Mouse (Mus musculus): ENCODE results near the gene Jakmip3. TPM values are rescaled to one million over a fixed set of nuclear protein-coding genes. Genes with fewer than 3 reads are reported as not detected.

Gene Jakmip3
- polyA plus RNA-seq, 1 experiment from 2014 or later = not detected

DNA sequence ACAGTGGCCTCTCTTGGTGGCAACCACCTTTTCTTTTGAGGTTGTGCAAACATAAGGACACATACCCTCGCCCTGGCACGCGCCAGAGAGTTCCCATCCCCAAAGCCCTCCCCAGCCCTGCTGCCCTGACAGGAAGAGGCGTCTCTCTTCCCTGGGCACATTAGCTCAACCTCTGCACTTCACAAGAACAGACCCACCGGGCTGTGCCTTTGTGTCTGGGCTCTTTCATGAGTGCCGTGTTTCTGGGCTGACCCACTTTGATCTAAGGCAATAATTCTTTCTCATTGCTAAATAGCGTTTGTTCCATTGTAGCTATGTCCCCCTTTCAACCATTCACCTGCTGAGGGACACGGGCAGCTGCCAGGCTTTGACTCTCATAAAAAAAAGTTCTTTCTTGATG lies 7.8 kb downstream of the Jakmip3 start:
- Histone ChIP-seq H3K4me1 (no peaks in the 10 kb centered on the region), H3K27ac (replicated peaks) (no peak overlapping the region), H3K36me3 (no peaks in the 10 kb centered on the region), H3K4me3 (no peak overlapping the region), H3K9ac (no peak overlapping the region), H3K9me3 (no peaks in the 10 kb centered on the region), H3K4me2 (no peak overlapping the region), H3K27me3 (replicated peaks) (peaks cover 27% of the 10 kb centered on the region)
- 62% methylated on average over 8 of the region's 8 CpGs for WGBS
- ATAC-seq (ENCODE audit: extremely low read depth, insufficient number of reproducible peaks, low FRiP score, low TSS enrichment) = no peak

DNA sequence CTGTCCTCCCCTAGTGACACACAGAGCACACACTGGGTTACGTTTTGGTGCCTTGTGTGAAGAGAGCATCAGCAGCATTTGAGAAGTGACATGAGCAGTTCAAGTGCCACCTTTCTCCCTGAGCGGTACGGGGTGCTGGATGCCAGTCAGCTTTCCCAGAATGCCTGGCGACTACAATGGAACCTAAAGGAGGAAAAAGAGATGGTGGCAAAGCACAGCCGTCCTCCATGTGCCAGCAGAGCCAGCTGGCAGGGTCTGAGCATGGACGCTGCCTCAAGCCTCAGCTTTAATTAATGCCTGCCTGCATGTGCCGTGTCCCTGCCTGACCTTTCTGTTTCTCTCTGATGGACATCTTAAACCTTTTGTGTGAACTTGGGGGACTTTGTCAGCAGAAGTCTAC lies 15.3 kb downstream of the Jakmip3 start:
- ATAC-seq (ENCODE audit: extremely low read depth, insufficient number of reproducible peaks, low FRiP score, low TSS enrichment) = no peak
- Histone ChIP-seq H3K4me3 (no peak overlapping the region), H3K9me3 (no peaks in the 10 kb centered on the region), H3K4me1 (no peaks in the 10 kb centered on the region), H3K9ac (no peak overlapping the region), H3K27me3 (replicated peaks) (peaks cover 11% of the 10 kb centered on the region), H3K4me2 (no peak overlapping the region), H3K27ac (replicated peaks) (no peak overlapping the region), H3K36me3 (no peaks in the 10 kb centered on the region)
- WGBS = 78% methylated on average over 7 of the region's 7 CpGs

DNA sequence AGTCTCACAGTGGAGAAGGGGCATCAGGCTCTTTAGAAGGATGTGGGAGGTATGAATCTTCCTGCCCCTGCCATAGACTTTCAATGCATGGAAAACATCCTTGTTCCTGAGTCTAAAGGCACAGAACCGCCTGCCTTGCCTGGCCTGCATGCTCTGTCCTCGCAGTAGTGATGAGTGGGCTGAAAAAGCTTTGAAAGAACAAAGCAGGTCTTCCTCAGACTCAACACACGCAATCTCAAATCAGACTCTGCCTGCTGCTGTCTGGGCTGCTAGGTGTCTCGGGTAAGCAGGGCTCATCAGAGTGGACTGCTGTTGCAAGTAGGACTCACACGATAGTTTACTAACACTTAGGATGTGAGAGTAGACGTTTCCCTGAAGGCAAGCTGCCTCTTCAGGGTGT lies 16.6 kb downstream of the Jakmip3 start:
- 58% methylated on average over 6 of the region's 6 CpGs for WGBS
- Histone ChIP-seq H3K27ac (replicated peaks) (no peak overlapping the region), H3K9me3 (no peaks in the 10 kb centered on the region), H3K4me1 (no peaks in the 10 kb centered on the region), H3K4me2 (no peak overlapping the region), H3K9ac (no peak overlapping the region), H3K4me3 (no peak overlapping the region), H3K27me3 (replicated peaks) (peaks cover 11% of the 10 kb centered on the region), H3K36me3 (no peaks in the 10 kb centered on the region)
- no peak for ATAC-seq (ENCODE audit: extremely low read depth, insufficient number of reproducible peaks, low FRiP score, low TSS enrichment)

DNA sequence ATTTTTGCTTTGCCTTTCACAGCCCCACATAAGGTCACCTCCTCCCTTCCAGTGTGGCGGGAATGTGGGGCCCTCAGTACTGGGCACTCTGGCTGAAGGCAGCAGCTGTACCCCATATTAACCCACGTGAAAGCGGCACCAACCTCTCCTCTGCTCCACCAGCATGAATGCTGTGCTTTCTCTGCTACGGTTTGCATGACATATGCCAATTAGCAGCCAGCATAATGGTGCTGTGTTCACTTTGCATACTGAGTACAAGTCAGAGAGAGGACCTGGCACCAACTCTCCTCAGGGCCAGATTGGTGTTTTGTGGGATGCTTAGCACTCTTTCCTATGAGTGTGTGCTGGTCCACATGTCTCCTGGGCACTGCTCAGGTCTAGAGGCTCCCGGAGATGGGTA lies 19.2 kb downstream of the Jakmip3 start:
- WGBS = 79% methylated on average over 5 of the region's 5 CpGs
- no peaks in the 10 kb centered on the region for H3K9me3 ChIP-seq

DNA sequence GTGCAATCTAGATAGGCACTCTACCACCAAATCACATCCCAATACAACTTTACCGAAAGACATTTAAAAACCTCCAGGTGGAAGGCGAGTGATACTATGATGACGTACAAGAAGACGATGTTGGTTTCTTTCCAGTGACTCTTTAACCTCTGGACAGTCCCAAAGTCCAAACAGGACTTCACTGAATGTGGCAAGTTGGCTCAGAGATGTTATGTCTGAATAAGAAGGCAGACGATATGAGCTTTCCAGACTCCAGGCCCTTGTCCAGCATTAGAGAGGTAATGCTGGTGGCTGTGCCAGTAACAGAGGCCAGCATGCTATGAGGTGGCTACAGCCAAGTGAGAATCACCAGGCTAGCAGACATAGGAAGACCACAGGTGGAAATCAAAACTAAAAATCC lies 23.2 kb downstream of the Jakmip3 start:
- Histone ChIP-seq H3K36me3 (no peaks in the 10 kb centered on the region), H3K9me3 (no peaks in the 10 kb centered on the region), H3K4me1 (no peaks in the 10 kb centered on the region), H3K4me2 (no peak overlapping the region), H3K27me3 (replicated peaks) (0 out of 2 replicates have a peak, but pooled peaks cover 2% of the 10 kb centered on the region), H3K27ac (replicated peaks) (no peak overlapping the region), H3K4me3 (no peak overlapping the region), H3K9ac (no peak overlapping the region)
- 83% methylated on average over 5 of the region's 5 CpGs for WGBS
- no peak for ATAC-seq (ENCODE audit: extremely low read depth, insufficient number of reproducible peaks, low FRiP score, low TSS enrichment)

More for the DNA sequence above, 19.2 kb downstream of the Jakmip3 start:
- no peak overlapping the region for H3K4me2 ChIP-seq
- no peak overlapping the region for H3K4me3 ChIP-seq
- H3K27ac ChIP-seq (replicated peaks) = no peak overlapping the region
- no peaks in the 10 kb centered on the region for H3K36me3 ChIP-seq
- no peak overlapping the region for H3K9ac ChIP-seq
- no peaks in the 10 kb centered on the region for H3K4me1 ChIP-seq
- no peak for ATAC-seq (ENCODE audit: extremely low read depth, insufficient number of reproducible peaks, low FRiP score, low TSS enrichment)
- peaks cover 11% of the 10 kb centered on the region for H3K27me3 ChIP-seq (replicated peaks)

DNA sequence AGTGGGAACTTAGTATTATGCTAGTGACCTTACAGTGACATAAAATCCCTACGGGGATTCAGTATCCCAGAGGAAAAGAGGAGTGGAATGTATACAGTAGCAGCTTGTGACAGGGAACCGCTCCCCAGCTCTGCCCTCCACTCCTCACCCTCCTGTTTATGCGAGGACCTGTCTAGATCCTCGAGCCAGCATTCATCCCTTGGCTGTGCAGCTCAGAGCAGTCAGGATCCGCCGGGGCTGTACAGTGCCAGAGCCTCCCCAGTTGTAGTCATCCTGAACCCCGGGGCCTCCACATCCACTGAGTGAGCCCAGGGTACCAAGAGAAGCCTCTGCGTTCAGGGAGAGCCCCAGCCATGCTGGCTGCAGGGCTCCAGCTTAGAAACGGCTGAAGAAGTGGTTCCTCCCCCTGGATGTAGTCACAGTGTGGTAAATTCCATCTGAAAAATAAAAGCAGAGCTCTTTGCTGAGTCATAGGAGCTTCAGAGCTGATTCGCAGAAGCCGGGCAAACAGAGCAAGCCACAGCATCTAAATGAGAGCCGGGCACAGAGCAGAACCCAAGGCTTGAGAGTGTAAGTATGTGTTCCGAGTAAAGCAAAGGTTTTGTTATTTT lies 27.6 kb downstream of the Jakmip3 start:
- ATAC-seq (ENCODE audit: extremely low read depth, insufficient number of reproducible peaks, low FRiP score, low TSS enrichment) = no peak
- Histone ChIP-seq H3K9me3 (no peaks in the 10 kb centered on the region), H3K27me3 (replicated peaks) (0 out of 2 replicates have a peak, but pooled peaks cover 7% of the 10 kb centered on the region), H3K4me3 (no peak overlapping the region), H3K4me2 (no peak overlapping the region), H3K9ac (no peak overlapping the region), H3K4me1 (no peaks in the 10 kb centered on the region), H3K36me3 (no peaks in the 10 kb centered on the region), H3K27ac (replicated peaks) (no peak overlapping the region)
- WGBS = 59% methylated on average over 13 of the region's 13 CpGs

DNA sequence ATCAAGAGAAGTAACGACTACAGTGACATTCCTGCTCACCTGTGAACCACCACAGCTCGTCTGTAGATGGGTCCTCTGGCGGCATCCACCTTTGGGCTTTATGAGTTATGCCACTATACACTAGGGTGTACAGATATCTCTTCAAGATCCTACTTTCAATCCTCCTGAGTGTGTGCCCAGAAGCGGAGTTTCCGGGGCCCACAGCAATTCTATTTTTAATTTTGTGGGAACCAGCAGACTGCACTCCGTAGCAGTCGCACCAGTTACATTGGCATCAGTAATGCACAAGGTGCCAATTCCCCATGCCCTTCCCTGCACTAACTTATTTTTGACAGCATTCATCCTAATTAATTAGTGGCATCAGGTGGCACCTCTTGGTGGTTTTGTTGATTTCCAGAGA lies 37.0 kb downstream of the Jakmip3 start:
- H3K27me3 ChIP-seq (replicated peaks) = 0 out of 2 replicates have a peak, but pooled peaks cover 2% of the 10 kb centered on the region
- 80% methylated on average over 7 of the region's 7 CpGs for WGBS
- no peak overlapping the region for H3K4me2 ChIP-seq
- no peak overlapping the region for H3K9ac ChIP-seq
- no peaks in the 10 kb centered on the region for H3K4me1 ChIP-seq
- no peaks in the 10 kb centered on the region for H3K9me3 ChIP-seq
- H3K27ac ChIP-seq (replicated peaks) = no peak overlapping the region
- ATAC-seq (ENCODE audit: extremely low read depth, insufficient number of reproducible peaks, low FRiP score, low TSS enrichment) = no peak
- H3K4me3 ChIP-seq = no peak overlapping the region
- H3K36me3 ChIP-seq = no peaks in the 10 kb centered on the region

DNA sequence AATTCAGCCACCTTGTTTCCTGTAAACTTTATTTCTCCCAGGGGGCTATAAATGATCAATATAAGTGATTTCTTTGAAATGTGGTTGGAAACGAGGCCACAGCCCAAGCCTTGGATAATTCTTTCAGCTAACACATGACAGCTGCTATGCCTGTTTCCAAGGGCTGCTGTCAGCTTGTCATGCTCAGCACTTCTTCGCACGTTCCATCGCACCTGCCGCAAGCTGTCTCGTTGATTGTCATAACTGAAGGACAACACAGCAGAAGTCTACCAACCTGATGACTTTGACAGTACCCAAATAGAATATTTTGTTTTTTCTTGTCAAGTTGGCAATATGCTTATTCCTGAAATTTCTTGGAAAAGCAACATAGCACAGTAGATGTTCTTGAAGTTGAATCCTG lies 44.0 kb downstream of the Jakmip3 start:
- 83% methylated on average over 6 of the region's 6 CpGs for WGBS
- Histone ChIP-seq H3K9ac (no peak overlapping the region), H3K36me3 (no peaks in the 10 kb centered on the region), H3K27me3 (replicated peaks) (0 out of 2 replicates have a peak, but pooled peaks cover 6% of the 10 kb centered on the region), H3K27ac (replicated peaks) (no peak overlapping the region), H3K4me3 (no peak overlapping the region), H3K4me2 (no peak overlapping the region), H3K4me1 (no peaks in the 10 kb centered on the region), H3K9me3 (no peaks in the 10 kb centered on the region)
- no peak for ATAC-seq (ENCODE audit: extremely low read depth, insufficient number of reproducible peaks, low FRiP score, low TSS enrichment)

DNA sequence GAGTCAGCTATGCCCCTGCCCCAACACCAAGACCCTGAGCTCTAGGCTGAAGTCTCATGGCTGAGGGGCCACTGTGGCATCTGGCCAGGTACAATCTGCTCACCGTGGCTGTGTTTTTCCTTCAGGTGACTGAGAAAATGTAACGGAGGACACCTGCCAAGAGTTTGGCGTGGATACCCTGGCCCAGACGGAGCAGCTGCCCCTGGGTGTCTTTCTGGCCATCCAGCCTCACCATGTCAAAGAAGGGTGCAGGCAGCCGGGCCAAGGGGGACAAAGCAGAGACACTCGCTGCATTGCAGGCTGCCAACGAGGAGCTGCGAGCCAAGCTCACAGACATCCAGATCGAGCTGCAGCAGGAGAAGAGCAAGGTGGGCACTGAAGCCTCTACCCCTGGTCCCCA lies 48.6 kb downstream of the Jakmip3 start:
- ATAC-seq (ENCODE audit: extremely low read depth, insufficient number of reproducible peaks, low FRiP score, low TSS enrichment) = no peak

DNA sequence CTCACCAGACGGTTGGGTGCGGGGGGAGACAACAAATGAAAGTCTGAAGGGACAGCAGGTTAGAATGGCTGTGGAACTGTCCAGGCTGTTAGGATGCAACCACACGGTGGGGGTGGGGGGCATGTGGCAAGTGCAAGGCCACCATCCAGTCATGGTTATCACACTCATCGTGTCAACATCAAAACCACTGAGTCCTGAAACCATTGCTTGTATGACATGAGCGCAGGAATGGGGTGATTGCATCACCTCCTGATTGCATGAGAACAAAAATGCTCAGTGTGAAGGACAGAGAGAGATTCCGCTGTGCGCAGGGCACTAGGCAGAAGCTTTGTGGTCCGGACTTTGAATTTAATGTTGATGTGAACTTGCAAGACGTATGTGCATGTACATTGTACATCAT lies 62.2 kb downstream of the Jakmip3 start:
- H3K27me3 ChIP-seq (replicated peaks) = no peaks in the 10 kb centered on the region; the same call in 1 of the 2 replicates
- H3K9me3 ChIP-seq = no peaks in the 10 kb centered on the region
- H3K4me2 ChIP-seq = no peak overlapping the region
- H3K27ac ChIP-seq (replicated peaks) = no peak overlapping the region
- H3K36me3 ChIP-seq = no peaks in the 10 kb centered on the region
- H3K4me1 ChIP-seq = peaks cover 15% of the 10 kb centered on the region
- no peak overlapping the region for H3K4me3 ChIP-seq
- H3K9ac ChIP-seq = no peak overlapping the region
- ATAC-seq (ENCODE audit: extremely low read depth, insufficient number of reproducible peaks, low FRiP score, low TSS enrichment) = no peak
- 76% methylated on average over 9 of the region's 9 CpGs for WGBS

More for the DNA sequence above, 48.6 kb downstream of the Jakmip3 start:
- Histone ChIP-seq H3K27me3 (replicated peaks) (0 out of 2 replicates have a peak, but pooled peaks cover 8% of the 10 kb centered on the region), H3K4me2 (no peak overlapping the region), H3K9me3 (no peaks in the 10 kb centered on the region), H3K36me3 (no peaks in the 10 kb centered on the region), H3K4me3 (no peak overlapping the region), H3K27ac (replicated peaks) (no peak overlapping the region), H3K4me1 (no peaks in the 10 kb centered on the region), H3K9ac (no peak overlapping the region)
- 59% methylated on average over 9 of the region's 9 CpGs for WGBS

DNA sequence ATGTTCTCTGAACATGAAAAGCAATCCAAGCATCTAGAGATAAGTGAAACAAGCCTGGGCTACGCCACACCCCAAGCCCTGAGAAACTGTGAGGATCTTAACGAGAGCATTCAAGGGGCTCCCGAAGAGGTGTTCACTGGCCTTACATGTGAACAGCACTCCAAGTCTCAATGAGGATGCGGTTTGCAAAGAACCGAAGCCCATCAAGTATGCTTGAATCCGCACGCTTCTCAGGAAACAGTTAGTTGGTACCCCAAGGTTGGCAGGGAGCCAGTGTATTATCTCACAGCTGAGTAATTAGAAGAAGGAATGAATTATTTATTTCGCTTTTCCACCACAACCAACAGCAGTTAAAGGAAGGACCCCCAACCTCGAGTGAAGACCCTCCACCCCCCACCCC lies 62.7 kb downstream of the Jakmip3 start:
- no peak overlapping the region for H3K9ac ChIP-seq
- WGBS = 59% methylated on average over 9 of the region's 9 CpGs
- H3K9me3 ChIP-seq = no peaks in the 10 kb centered on the region
- peaks cover 15% of the 10 kb centered on the region for H3K4me1 ChIP-seq
- no peak overlapping the region for H3K4me3 ChIP-seq
- H3K36me3 ChIP-seq = no peaks in the 10 kb centered on the region
- no peak for ATAC-seq (ENCODE audit: extremely low read depth, insufficient number of reproducible peaks, low FRiP score, low TSS enrichment)
- H3K27ac ChIP-seq (replicated peaks) = no peak overlapping the region
- H3K4me2 ChIP-seq = no peak overlapping the region
- no peaks in the 10 kb centered on the region; the same call in 1 of the 2 replicates for H3K27me3 ChIP-seq (replicated peaks)

DNA sequence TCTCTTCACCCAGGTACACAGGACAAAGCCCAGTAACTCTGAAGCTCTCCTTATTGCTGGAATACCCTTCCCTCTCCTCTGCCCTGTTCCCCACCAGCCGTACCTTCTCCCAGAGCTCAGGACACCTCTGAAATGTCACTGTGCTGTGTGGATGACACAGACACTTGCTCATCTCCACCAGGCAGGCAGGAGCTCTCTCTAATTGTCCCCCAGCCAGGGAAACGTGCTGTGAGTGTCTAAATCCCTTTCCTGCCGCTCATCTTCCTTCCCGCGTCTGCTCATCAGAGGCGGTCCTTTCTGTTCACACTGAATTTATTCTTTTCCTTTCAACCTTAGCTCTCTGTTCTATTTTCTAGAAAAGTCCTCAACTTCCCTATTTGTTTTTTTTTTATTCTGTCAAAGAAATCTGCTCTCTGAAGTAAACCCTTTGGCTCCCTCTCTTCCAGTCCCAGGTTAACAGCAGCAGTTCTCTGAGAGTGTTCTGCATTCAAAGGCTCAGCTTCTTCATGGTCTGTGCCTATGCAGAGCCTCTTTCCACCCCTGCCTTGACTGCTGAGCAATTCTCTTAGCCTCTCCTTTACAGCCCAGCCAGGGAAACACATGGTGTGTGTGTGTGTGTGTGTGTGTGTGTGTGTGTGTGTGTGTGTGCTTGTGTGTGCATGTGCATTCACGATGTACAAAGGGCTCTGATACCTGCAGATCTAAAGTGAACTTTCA lies 69.4 kb downstream of the Jakmip3 start:
- WGBS = 68% methylated on average over 7 of the region's 7 CpGs
- 0 out of 2 replicates have a peak, but pooled peaks cover 6% of the 10 kb centered on the region for H3K4me1 ChIP-seq
- no peak overlapping the region for H3K27ac ChIP-seq (replicated peaks)
- no peaks in the 10 kb centered on the region for H3K9me3 ChIP-seq
- H3K4me3 ChIP-seq = no peak overlapping the region
- no peak overlapping the region for H3K4me2 ChIP-seq
- no peaks in the 10 kb centered on the region for H3K36me3 ChIP-seq
- H3K27me3 ChIP-seq (replicated peaks) = peaks cover 21% of the 10 kb centered on the region
- no peak overlapping the region for H3K9ac ChIP-seq
- no peak for ATAC-seq (ENCODE audit: extremely low read depth, insufficient number of reproducible peaks, low FRiP score, low TSS enrichment)

All from heart, embryonic 13.5 days (tissue).